Mouse (Mus musculus) ovary, postnatal 14 days (tissue): ENCODE results near the gene Olfr1311.
"Not testable (repeated sequence)": the region's sequence is repeated elsewhere in the genome, so short reads cannot be mapped to it uniquely, and the experiment has no call there.

Experiments used
- DNase-seq: peaks from one replicate; pipeline ENCODE4 v3.0.0; 2022; ENCODE audit warnings: low spot score

The Olfr1311 gene

GRCm38 (mm10) chr2:112024312-112024711 lies at the start of gene Olfr1311:
Gene Olfr1311, minus strand, starts transcription at chr2:112024412.
- no peak for DNase-seq

- DNase-seq = no peak
Measured at GRCm38 (mm10) chr2:112050138-112050537, 25.9 kb upstream of the Olfr1311 start, which contains the start of gene Olfr1312. Gene Olfr1312, minus strand, starts transcription at chr2:112050238.

- DNase-seq = not testable (repeated sequence)
Measured at GRCm38 (mm10) chr2:112026971-112027370, 2.8 kb upstream of the Olfr1311 start.

- DNase-seq = no peak
Measured at GRCm38 (mm10) chr2:112014900-112015299, 9.3 kb downstream of the Olfr1311 start.

GRCm38 (mm10) chr2:112012608-112013007 lies 11.6 kb downstream of the Olfr1311 start, which contains the start of gene Olfr1310:
Gene Olfr1310, minus strand, starts transcription at chr2:112012708.
- DNase-seq = no peak

GRCm38 (mm10) chr2:111990181-111990580 lies 34.0 kb downstream of the Olfr1311 start, which contains the start of gene Olfr1309:
Gene Olfr1309, minus strand, starts transcription at chr2:111990281.
- no peak for DNase-seq
